Mouse (Mus musculus) 3T3-L1 (cell line): ENCODE measurements at regions not wholly inside any gene's neighbourhood (a gene's known extent, or its start where the extent isn't known, plus 50 kb on each side); places are given as distances from the start of the nearest gene placed in this dataset.
A peak's percentile ranks its signal among the peaks of the same experiment; 100 is the strongest.

Experiments
- DNase-seq: peaks from one replicate; pipeline ENCODE4 v3.0.0-alpha.2; 2015; ENCODE audit warnings: low read depth, low spot score

DNA sequence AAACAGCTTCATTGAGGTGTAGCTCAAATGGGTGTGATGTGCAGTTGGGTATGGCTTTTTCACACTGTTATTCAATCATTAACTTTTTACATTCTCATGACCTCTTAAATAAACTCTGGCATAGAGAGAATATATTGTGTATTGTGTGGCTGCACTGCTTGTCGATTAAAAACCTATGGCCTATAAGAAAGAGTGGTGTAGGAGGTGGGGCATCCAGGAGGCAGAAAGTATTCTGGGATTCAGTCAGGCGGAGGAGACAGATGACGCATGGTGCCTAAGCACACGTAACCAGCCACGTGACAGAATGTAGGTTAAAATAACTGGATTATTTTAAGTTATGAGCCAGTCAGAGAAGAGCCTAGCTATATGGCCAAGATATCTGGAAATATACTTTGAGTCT, 78.2 kb upstream of the Slc16a7 start:
- DNase-seq: no peak

DNA sequence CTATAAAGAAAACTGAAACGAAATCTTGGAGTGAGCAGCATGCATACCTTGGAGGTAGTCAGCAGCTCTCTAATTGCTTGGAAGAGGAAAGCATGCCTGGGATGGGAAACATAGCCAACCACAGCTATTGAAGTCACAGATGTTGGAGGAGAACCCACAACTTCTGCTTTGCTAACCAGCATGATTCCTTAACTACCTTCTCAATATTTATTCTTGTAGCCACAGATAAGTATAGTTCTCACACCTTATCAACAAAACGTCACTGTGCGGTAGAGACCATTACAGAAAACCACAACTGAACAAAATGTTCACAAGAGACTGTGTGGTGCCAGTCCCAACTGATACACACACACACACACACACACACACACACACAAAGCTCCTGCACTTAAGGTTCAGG, 99.1 kb upstream of the Slc16a7 start:
- no peak for DNase-seq

- no peak for DNase-seq
These were observed 101.1 kb upstream of the Slc16a7 start for GRCm38 (mm10) chr10:125490395-125490794.

GRCm38 (mm10) chr10:125494489-125494888, 105.2 kb upstream of the Slc16a7 start:
- DNase-seq: no peak

DNA sequence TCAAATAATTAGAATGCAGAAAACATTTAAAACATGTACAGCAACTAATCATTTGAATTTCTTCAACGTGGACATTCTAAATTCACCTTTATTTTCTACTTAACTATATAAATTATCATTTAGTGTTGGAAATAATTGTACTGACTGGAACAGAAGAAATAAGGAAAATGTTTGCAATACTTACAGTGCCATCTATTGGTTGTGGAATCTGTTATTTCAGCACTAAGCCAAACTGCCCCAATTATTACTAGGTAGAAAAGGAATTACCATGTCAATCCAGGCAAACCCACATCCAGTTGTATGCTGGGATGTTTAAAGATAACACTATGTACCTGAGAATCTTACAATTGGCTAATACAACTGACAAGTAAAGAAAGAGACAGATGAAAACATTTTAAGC, 109.1 kb upstream of the Slc16a7 start:
- DNase-seq: no peak

DNA sequence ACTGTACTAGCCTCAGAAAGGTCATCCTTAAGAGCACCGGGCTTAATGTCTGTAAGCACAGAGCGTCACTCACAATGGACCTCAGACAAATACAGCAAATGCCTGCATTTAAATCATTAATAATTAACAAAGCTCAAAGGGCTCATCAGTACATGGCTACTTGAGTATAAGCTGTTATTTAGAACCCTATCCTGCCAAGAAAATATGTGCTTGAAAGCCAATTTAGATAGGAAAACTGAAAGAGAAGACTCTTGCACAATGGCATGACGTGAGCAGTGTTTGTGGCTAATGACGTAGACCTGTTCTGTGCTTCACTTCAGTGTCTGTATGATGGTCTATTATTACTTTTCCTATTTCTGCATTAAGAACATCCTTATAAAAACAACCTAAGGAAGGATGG, 111.1 kb upstream of the Slc16a7 start:
- DNase-seq: no peak

GRCm38 (mm10) chr10:125515026-125515425, 125.8 kb upstream of the Slc16a7 start:
- no peak for DNase-seq

GRCm38 (mm10) chr10:125530876-125531275, 141.6 kb upstream of the Slc16a7 start:
- DNase-seq: no peak

GRCm38 (mm10) chr10:125538316-125538715, 149.1 kb upstream of the Slc16a7 start:
- peak; percentile 6 for DNase-seq

DNA sequence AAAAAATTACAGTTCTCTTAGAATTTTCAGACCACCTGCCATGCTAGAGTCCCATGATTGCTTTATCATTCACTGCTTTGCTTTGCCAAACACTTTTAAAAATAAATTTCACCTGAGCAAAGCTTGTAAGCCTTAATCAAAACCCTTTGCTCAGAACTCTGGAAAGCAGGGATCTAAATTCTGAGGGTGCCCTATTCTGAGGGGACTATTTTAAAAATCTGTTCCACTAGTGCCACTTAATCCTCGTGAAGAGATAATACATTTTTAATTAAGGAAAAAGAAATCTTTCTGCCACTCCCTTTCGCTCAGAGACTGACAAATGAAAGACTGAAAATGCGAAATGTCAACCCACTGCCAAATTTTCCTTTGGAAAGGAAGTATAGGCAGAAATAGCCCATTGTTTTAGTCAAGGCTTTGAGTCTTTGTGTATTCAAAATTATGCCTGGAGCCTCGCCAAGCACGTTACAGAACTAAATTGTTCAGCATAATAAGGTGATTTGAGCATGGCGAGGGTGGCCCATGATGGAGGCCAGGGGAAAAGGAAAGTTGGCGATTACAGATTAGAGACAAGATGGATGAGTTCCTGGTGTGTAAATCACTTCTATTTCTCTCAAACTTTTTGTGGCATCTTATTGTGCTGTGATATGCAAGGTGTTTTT, 197.4 kb upstream of the Slc16a7 start:
- DNase-seq: no peak

DNA sequence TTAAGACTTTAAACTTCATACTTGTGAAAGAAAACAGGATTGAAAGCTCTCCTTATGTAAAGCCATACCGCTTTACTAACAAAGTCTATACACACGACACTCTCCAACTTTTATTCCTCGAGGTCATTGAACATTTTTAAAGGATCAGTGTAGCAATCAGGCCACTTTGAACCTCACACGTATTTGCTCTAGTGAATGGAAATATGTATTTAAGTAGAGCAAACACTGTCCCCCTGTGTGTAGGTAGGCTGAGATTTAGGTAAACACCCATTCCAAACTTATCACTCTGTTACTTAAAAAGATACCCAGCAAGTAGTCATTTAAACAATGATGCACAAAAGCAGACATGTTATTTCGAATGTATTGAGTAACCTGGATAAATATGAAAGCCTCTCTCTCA, 203.7 kb upstream of the Slc16a7 start:
- no peak for DNase-seq

GRCm38 (mm10) chr10:125607787-125608617, 218.7 kb upstream of the Slc16a7 start:
- DNase-seq: no peak

GRCm38 (mm10) chr10:125610353-125610752, 221.1 kb upstream of the Slc16a7 start:
- no peak for DNase-seq

- DNase-seq: no peak
These were observed 223.5 kb upstream of the Slc16a7 start for GRCm38 (mm10) chr10:125612773-125613172.

GRCm38 (mm10) chr10:125621376-125621775, 232.1 kb upstream of the Slc16a7 start:
- DNase-seq: no peak

- no peak for DNase-seq
These were observed 234.6 kb upstream of the Slc16a7 start for GRCm38 (mm10) chr10:125623836-125624235.

DNA sequence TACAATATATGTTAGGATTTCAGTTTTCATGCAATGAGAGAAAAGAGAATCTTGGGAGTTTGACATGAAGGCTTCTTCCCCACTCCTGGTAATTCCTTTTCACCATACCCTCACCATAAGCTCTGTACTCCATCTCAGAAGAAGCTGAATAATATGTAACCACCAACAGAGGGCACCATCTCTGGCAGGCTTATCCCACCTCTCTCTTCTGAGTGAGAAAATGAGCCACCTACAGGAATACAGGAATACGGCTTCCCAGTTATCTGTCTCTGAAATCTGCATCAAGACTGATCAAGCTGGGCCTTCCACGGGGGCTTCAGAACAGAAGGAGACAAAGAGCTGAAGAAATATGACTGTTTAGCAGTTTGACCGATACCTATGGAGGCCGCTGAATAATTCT, 278.6 kb upstream of the Slc16a7 start:
- no peak for DNase-seq

DNA sequence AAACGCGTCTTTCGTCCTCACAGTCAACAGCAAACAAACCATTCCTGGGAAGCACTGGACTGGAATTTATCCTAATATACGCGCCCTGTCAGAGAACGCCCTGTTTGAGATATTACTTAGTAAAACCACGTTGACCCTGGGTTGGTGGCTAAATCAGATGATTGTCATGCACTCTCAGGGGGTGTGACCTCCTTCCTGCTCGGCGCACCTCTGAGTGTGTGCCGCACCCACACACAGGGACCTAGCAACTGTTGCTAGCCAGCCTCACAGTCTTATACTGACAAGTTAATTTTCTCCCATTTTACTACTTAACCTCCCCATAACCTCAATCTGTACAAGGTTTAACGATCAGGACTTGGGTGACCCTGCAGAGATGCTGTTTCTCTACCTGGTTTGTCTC, 284.4 kb upstream of the Slc16a7 start:
- no peak for DNase-seq

GRCm38 (mm10) chr10:125679644-125680043, 286.3 kb upstream of the Lrig3 start:
- peak; percentile 3 for DNase-seq

DNA sequence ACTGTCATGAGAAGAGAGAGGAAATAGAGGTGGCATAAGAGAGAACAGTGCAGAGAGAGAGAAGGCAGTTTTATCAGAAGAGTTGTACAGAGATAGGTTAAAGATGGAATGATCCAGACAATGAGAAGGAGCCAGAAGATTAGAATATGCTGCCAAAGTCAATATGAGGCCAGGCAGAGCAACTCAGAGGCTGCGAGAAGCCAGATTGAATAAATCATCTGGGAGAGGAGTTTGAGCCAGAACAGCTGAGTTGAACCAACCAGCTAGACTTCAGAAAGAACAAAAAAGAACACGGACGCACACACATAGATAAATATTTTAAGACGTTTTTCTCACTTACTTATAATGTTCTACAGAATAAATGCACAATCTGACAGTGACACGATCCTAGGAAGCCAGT, 280.8 kb upstream of the Lrig3 start:
- no peak for DNase-seq

DNA sequence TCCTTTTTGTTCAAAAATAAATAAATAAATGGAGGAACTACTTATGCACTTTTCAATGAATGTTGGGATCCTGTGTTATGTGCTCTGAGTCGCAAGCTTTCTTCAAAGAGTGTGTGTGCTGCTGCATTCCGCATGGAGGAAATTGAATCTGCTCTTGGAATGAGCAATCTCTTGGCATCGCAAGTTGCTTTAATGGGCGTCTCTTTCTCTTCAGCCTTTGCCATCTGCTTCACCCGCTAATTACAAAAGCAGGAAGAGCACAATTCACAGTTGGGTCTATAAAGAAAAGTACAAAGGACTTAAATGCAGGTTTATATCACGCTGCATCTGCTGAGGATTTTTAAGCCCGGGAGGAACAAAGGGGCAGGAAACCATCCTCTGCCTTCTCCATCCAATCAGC, 272.5 kb upstream of the Lrig3 start:
- DNase-seq: no peak

GRCm38 (mm10) chr10:125696159-125696558, 269.8 kb upstream of the Lrig3 start:
- no peak for DNase-seq

- peak; percentile 76 for DNase-seq
These were observed 240.8 kb upstream of the Lrig3 start for GRCm38 (mm10) chr10:125725077-125725680.
